Mouse (Mus musculus): ENCODE measurements around the gene Letmd1. TPM values are rescaled to one million over a fixed set of nuclear protein-coding genes. Genes with fewer than 3 reads are reported as not detected.
"Not testable (repeated sequence)": the region's sequence is repeated elsewhere in the genome, so short reads cannot be mapped to it uniquely, and the experiment has no call there.

Gene Letmd1
- polyA plus RNA-seq (2014; fragmentation: Nextera tagmentation; extraction: Ambion mirVana): 34.2 and 36.0 TPM in 2 replicates

DNA sequence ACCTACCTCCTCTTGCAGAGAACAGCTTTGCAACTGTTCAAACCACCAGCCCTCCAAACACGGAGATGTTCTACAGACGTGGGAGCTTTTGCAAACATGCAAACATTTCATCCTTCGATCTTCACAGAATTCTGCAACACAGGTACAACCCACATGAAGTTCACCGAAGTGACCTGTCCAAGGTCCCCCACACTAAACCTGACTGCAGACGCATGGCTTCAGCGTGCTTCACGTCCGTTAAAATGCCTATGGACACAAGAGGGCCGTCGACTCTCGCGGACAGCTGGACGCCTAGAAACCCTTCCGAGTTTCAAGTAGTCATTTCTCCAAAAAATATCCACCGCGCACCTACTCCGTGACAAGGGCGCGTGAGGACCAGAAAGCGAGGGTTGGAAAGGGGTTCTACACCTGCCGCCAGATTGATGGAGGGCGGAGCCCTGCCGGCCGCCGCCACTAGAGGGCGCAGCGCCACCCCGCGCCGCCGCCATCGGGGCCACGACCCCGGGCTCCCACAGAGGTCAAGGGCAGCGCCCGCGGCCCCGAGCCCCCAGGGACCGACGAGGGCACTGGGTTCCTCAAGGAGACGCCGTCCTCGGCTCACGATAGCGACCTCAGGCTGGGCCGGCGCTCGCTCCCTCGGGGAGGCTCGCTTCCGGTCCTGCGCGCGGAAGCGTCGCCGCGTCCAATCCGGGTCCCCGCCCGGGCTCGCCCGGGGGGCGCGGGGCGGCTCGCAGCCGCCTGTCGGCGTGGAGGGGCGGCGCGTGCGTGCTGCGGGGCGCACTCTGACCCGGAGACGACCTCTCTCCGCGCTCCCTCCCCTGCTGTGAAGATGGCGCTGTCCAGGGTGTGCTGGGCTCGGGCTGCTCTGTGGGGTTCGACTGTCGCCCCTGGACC, at the start of gene Letmd1:
Letmd1 (plus strand) TSS at position 729 of the 894 bp plus-strand sequence.
- peak; percentile 90 for ATAC-seq (replicated peaks; ENCODE audit: low FRiP score)
- H3K36me3 ChIP-seq (ENCODE audit: control insufficient read depth, insufficient read depth, low read length): peaks cover 13% of the 10 kb centered on the region; the same call in 1 of the 2 replicates
- H3K4me2 ChIP-seq: peak within 1 kb of the TSS; percentile 90
- peak; percentile 85 for DNase-seq (ENCODE audit: low spot score)
- H3K4me3 ChIP-seq (ENCODE audit: low read depth, low read length): peak within 1 kb of the TSS; percentile 80
- H3K27me3 ChIP-seq (replicated peaks; ENCODE audit: control insufficient read depth, insufficient read depth, low read length): no peaks in the 10 kb centered on the region
- H3K4me1 ChIP-seq (replicated peaks; ENCODE audit: control insufficient read depth, insufficient read depth, low read length): peaks cover 20% of the 10 kb centered on the region
- 2% methylated on average over 66 of the region's 84 CpGs for WGBS
- no peaks in the 10 kb centered on the region for H3K9me3 ChIP-seq (ENCODE audit: control insufficient read depth, low read length)
- H3K9ac ChIP-seq (ENCODE audit: low read depth, low read length): peak within 1 kb of the TSS; percentile 69
- peak within 1 kb of the TSS; percentile 80 for H3K27ac ChIP-seq (ENCODE audit: low read depth, low read length)

GRCm38 (mm10) chr15:100419311-100419710, 49.5 kb upstream of the Letmd1 start:
- no peak for DNase-seq (ENCODE audit: low spot score)

DNA sequence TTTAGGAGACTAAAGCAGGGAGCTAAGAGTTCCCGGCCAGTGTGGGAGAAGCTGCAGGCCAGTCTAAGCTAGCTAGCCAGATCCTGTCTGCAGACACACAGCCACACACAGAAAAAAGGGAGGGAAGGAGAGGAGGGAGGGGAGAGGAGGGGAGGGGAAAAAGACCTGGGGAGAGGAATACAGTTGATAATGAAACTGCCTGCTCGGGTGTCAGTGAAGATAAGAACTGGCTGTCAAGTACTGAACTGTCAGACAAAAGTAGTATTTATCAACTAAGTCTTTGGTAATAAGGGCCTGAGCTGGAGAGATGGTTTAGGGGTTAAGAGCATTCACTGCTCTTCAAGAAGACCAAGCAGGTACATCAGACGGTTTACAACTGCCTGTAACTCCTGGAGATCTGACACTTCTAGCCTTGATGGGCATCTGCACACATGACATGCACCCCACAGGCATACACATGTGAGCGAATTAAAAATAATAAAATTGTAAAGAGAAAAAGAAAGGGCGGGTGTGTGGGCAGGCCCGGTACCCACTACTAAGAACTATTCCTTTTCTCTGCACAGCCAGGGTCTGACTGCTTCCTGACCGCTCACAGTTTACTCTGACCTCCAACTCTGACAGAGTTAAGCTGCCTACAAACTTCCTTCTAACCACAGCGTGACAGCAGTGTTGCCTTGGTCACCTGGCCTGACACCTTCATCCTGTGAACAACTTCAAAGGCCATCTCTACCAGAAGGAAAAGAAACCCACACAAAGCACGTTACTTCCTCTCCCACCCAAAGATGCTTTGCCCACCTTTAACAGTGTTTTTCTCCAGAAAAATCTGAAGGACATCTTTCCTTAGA, 48.7 kb upstream of the Letmd1 start:
- H3K27ac ChIP-seq (ENCODE audit: low read depth, low read length): peak overlapping the region; percentile 99
- peaks cover 9% of the 10 kb centered on the region for H3K27me3 ChIP-seq (replicated peaks; ENCODE audit: control insufficient read depth, insufficient read depth, low read length)
- H3K4me1 ChIP-seq (replicated peaks; ENCODE audit: control insufficient read depth, insufficient read depth, low read length): peaks cover 65% of the 10 kb centered on the region
- peak; percentile 83 for ATAC-seq (replicated peaks; ENCODE audit: low FRiP score)
- peak overlapping the region; percentile 100 for H3K4me3 ChIP-seq (ENCODE audit: low read depth, low read length)
- H3K9ac ChIP-seq (ENCODE audit: low read depth, low read length): peak overlapping the region; percentile 98
- peak overlapping the region; percentile 100 for H3K4me2 ChIP-seq
- DNase-seq (ENCODE audit: low spot score): no peak
- no peaks in the 10 kb centered on the region for H3K9me3 ChIP-seq (ENCODE audit: control insufficient read depth, low read length)
- H3K36me3 ChIP-seq (ENCODE audit: control insufficient read depth, insufficient read depth, low read length): no peaks in the 10 kb centered on the region
- WGBS: 26% methylated on average over 9 of the region's 9 CpGs

More at GRCm38 (mm10) chr15:100419311-100419710, 49.5 kb upstream of the Letmd1 start:
- Histone ChIP-seq H3K27me3 (replicated peaks; ENCODE audit: control insufficient read depth, insufficient read depth, low read length) (peaks cover under 1% of the 10 kb centered on the region; the same call in 1 of the 2 replicates), H3K4me2 (peak overlapping the region; percentile 100), H3K4me1 (replicated peaks; ENCODE audit: control insufficient read depth, insufficient read depth, low read length) (peaks cover 69% of the 10 kb centered on the region), H3K36me3 (ENCODE audit: control insufficient read depth, insufficient read depth, low read length) (no peaks in the 10 kb centered on the region), H3K9ac (ENCODE audit: low read depth, low read length) (peak overlapping the region; percentile 59), H3K27ac (ENCODE audit: low read depth, low read length) (peak overlapping the region; percentile 99), H3K9me3 (ENCODE audit: control insufficient read depth, low read length) (no peaks in the 10 kb centered on the region), H3K4me3 (ENCODE audit: low read depth, low read length) (peak overlapping the region; percentile 100)
- ATAC-seq (replicated peaks; ENCODE audit: low FRiP score): peak; percentile 0; the same call in 1 of the 2 replicates
- 58% methylated on average over 8 of the region's 8 CpGs for WGBS

DNA sequence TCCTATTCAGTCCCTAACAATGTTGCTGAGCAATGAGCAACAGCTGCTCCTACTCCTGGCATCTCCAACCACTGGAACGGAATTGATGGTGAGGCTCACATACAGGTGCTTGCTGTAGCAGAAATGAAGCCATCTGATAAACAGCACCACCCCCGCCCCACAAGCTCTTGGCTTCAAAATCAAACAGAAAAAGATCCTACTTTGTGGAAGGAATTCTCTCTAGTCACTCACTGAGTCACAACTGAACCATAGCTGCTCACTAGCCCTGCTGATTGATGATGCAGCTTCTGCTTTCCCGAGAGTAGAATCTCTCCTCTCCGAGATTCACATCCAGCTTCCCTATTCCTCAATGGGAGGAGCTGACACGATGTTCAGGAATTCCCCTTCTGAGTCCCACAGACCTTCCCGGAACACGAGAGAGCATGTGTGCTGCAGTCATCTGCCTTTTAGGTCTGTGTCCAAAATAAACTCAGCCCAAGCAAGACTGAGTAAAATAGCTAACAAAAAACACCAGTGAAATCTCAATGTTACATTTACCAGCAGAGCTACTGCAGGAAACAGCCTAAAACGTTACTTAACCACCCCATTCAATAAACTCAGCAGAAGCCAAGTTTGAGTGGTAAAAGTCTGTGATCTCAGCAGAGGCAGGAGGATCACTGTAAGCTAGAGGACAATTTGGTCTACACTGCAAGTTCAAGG, 47.6 kb upstream of the Letmd1 start:
- DNase-seq (ENCODE audit: low spot score) (no peak), ATAC-seq (replicated peaks; ENCODE audit: low FRiP score) (no peak)
- H3K27me3 ChIP-seq (replicated peaks; ENCODE audit: control insufficient read depth, insufficient read depth, low read length): peaks cover 13% of the 10 kb centered on the region
- H3K9me3 ChIP-seq (ENCODE audit: control insufficient read depth, low read length): no peaks in the 10 kb centered on the region
- WGBS: 17% methylated on average over 8 of the region's 8 CpGs
- H3K4me2 ChIP-seq: peak overlapping the region; percentile 100
- peak overlapping the region; percentile 98 for H3K9ac ChIP-seq (ENCODE audit: low read depth, low read length)
- H3K4me3 ChIP-seq (ENCODE audit: low read depth, low read length): peak overlapping the region; percentile 100
- H3K27ac ChIP-seq (ENCODE audit: low read depth, low read length): peak overlapping the region; percentile 99
- peaks cover 55% of the 10 kb centered on the region for H3K4me1 ChIP-seq (replicated peaks; ENCODE audit: control insufficient read depth, insufficient read depth, low read length)
- H3K36me3 ChIP-seq (ENCODE audit: control insufficient read depth, insufficient read depth, low read length): no peaks in the 10 kb centered on the region

DNA sequence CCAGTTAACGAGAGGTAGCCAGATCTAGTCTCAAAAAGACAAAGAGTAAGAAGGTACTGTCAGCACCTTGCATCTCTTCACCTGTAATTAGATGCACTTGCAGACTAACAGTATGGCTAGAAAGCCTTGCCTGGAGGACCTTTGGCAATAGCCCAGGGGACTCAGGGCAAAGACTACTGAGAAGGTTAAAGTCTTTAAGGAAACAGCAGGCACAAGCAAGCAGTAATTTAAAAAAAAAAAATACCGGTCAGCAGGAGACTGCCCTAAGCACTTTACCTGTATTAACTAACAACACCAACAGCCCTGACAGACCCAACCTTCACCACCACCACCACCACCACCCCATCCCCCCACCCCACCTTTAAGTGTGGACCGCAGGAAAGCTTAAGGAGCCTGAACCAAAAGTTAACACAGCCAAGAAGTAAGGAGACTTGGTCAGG, 47.0 kb upstream of the Letmd1 start, which contains the start of gene Gm5475:
Gm5475 (plus strand) TSS at position 390 of the 440 bp plus-strand sequence.
- Histone ChIP-seq H3K4me2 (peak within 1 kb of the TSS; percentile 100), H3K27me3 (replicated peaks; ENCODE audit: control insufficient read depth, insufficient read depth, low read length) (peaks cover 13% of the 10 kb centered on the region), H3K9ac (ENCODE audit: low read depth, low read length) (peak within 1 kb of the TSS; percentile 98), H3K4me1 (replicated peaks; ENCODE audit: control insufficient read depth, insufficient read depth, low read length) (peaks cover 51% of the 10 kb centered on the region), H3K27ac (ENCODE audit: low read depth, low read length) (peak within 1 kb of the TSS; percentile 99), H3K4me3 (ENCODE audit: low read depth, low read length) (peak within 1 kb of the TSS; percentile 100)
- ATAC-seq (replicated peaks; ENCODE audit: low FRiP score); DNase-seq (ENCODE audit: low spot score); H3K36me3 ChIP-seq (ENCODE audit: control insufficient read depth, insufficient read depth, low read length); H3K9me3 ChIP-seq (ENCODE audit: control insufficient read depth, low read length): not testable (repeated sequence)
- WGBS: 22% methylated on average over 3 of the region's 3 CpGs

- Histone ChIP-seq H3K27ac (ENCODE audit: low read depth, low read length) (peak overlapping the region; percentile 99), H3K4me2 (peak overlapping the region; percentile 100), H3K27me3 (replicated peaks; ENCODE audit: control insufficient read depth, insufficient read depth, low read length) (peaks cover 13% of the 10 kb centered on the region), H3K9ac (ENCODE audit: low read depth, low read length) (peak overlapping the region; percentile 98), H3K4me3 (ENCODE audit: low read depth, low read length) (peak overlapping the region; percentile 100), H3K36me3 (ENCODE audit: control insufficient read depth, insufficient read depth, low read length) (no peaks in the 10 kb centered on the region), H3K4me1 (replicated peaks; ENCODE audit: control insufficient read depth, insufficient read depth, low read length) (peaks cover 46% of the 10 kb centered on the region), H3K9me3 (ENCODE audit: control insufficient read depth, low read length) (no peaks in the 10 kb centered on the region)
- ATAC-seq (replicated peaks; ENCODE audit: low FRiP score) (no peak), DNase-seq (ENCODE audit: low spot score) (no peak)
- under 1% methylated on average over 42 of the region's 44 CpGs for WGBS
These were observed 46.3 kb upstream of the Letmd1 start for GRCm38 (mm10) chr15:100422476-100422875.

DNA sequence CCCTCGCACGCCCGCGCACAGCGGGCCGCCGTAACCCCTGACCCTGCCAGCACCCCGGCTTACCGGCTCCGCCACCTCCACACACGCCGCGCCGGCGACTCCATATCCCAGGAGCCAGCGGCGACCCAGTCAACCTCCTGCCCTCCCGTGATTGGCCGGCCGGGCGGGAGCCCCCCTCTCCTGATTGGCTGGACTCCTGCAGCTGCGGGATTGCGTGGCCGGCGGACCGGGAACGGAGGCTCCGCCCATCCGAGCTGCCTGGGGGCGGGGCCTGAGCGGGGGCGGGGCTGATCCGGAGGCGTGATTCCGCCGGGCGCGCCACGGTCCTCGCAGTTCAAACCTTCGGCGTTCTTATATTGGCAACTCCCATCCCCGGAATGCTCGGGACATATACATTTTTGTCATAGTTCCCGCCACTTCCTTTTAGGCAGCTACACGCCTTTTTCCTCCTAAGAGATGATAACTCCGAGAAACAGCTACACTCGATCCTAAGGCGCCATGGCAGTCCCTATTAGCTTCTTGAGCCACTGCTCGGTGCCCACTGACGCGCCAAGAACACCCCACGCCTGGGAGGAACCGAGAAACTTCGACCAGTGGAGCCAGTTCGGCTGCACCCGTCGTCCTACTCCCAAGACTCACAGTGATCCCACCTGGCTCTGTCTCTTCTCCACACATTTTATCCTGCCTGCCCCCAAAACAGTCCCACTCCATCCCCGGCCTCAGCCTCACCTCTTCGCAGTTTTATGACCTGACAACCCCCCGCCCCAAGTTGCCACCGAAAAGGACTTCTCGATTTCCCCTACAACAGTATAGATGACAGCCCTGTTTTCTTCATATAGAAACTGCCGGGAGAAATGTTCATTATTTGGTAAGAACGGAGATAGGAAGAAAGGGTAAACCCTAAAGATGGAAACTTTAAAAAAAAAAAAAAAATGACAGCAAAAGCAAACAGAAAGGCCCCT, 45.6 kb upstream of the Letmd1 start:
- peak; percentile 88 for ATAC-seq (replicated peaks; ENCODE audit: low FRiP score)
- H3K4me1 ChIP-seq (replicated peaks; ENCODE audit: control insufficient read depth, insufficient read depth, low read length): peaks cover 39% of the 10 kb centered on the region
- no peaks in the 10 kb centered on the region for H3K36me3 ChIP-seq (ENCODE audit: control insufficient read depth, insufficient read depth, low read length)

More for the DNA sequence above, 45.6 kb upstream of the Letmd1 start:
- Histone ChIP-seq H3K27ac (ENCODE audit: low read depth, low read length) (peak overlapping the region; percentile 99), H3K9me3 (ENCODE audit: control insufficient read depth, low read length) (no peaks in the 10 kb centered on the region), H3K4me2 (peak overlapping the region; percentile 100), H3K4me3 (ENCODE audit: low read depth, low read length) (peak overlapping the region; percentile 100), H3K9ac (ENCODE audit: low read depth, low read length) (peak overlapping the region; percentile 98), H3K27me3 (replicated peaks; ENCODE audit: control insufficient read depth, insufficient read depth, low read length) (peaks cover 13% of the 10 kb centered on the region)
- WGBS: under 1% methylated on average over 62 of the region's 65 CpGs
- DNase-seq (ENCODE audit: low spot score): peak; percentile 98
